Mouse (Mus musculus): ENCODE measurements around the gene Tmem150c.
A peak's percentile ranks its signal among the peaks of the same experiment; 100 is the strongest.

The Tmem150c gene

DNA sequence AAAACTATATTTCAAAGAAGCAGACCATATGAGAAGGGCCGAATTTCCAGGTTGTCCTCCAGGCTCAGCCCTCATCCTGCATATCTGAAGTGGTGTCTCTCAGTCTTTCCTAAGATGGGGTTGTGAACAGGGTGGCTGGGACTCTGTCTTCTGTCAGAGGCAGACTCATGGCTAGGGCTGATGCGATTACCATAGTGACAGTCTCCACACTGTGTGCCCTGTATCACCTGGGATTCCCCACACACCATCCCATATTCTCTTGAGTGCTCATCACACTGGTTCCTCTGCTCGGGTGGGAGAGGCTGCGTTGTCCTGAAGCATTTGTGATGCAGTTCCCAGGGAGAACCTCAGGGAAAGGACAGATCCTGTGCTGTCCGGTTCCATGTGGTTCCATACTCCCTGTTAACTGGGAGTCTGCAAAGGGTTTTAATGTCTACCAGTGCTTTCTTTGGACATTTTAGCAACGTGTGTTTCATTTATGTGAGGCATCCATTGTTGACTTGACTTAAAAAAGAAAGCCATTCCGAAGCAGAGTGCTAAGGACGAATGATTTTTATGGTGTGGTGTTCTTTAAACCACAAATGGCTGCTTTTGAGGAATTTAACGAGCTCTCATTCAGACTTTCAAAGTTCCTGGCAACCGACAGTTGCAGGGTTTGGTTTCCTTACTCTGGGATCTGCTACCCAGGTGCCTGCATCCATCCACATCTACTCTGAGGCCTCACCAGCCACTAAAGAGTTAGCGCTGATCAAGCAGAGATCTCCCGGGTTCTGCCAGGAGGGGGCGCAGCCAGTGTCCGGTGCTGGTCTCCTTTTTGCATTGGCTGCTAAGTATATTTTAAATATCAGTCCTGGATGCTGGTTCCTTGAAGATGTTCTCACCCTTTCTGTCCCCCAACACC is 7.2 kb upstream of the Tmem150c start:
- no peak for DNase-seq (ENCODE audit: low spot score in 2 of 2)

DNA sequence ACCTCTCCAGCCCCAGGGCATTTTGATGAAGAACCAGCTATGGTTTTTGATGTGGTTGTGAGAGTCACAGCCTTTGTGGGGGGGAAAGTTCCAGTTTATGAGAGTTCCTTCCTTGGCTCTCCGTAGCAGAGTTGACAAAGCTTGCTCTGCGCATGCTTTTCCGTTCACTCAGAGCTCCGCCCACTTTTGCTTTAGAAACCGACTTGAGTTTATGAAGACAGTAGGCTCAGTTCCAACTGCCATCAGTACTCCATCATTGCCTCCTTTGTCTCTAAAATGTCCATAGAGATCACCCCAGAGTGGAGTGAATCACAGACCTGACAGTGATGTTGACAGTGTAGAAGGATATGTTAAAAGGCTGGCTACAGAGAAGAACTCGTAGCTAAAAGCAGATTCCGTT is 3.8 kb upstream of the Tmem150c start:
- DNase-seq (ENCODE audit: low spot score in 2 of 2): no peak

GRCm38 (mm10) chr5:100162857-100163256 is 3.2 kb upstream of the Tmem150c start:
- no peak for DNase-seq (ENCODE audit: low spot score in 2 of 2)

GRCm38 (mm10) chr5:100162053-100162452 is 2.4 kb upstream of the Tmem150c start:
- DNase-seq (ENCODE audit: low spot score in 2 of 2): no peak

GRCm38 (mm10) chr5:100158791-100159637 is 594 bp downstream of the Tmem150c start:
- no peak for DNase-seq (ENCODE audit: low spot score in 2 of 2)

GRCm38 (mm10) chr5:100158301-100158700 is 1.3 kb downstream of the Tmem150c start:
- DNase-seq (ENCODE audit: low spot score in 2 of 2): no peak

- no peak for DNase-seq (ENCODE audit: low spot score in 2 of 2)
These were observed 4.0 kb downstream of the Tmem150c start for GRCm38 (mm10) chr5:100155646-100156045.

- no peak for DNase-seq (ENCODE audit: low spot score in 2 of 2)
These were observed 9.6 kb downstream of the Tmem150c start for GRCm38 (mm10) chr5:100149967-100150366.

DNA sequence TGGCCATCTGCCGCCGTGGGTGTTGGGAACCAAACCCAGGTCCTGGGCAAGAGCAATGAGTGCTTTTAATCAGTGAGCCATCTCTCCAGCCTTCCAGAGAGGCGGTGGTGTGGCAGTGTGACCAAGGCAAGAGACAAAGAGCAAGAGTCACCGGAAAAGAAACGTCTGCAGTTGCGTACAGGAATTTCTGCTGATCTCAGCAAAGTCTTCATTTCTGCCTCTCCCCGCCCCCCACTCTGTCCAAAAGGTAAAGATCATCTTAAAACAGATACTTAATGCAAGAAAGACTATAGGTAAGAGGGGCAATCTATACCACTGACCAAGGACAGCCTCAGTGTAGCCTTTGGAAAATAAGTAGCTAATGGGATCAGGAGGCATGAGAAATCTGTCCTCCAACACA is 14.8 kb downstream of the Tmem150c start:
- DNase-seq (ENCODE audit: low spot score in 2 of 2): no peak

- no peak for DNase-seq (ENCODE audit: low spot score in 2 of 2)
These were observed 32.3 kb downstream of the Tmem150c start for GRCm38 (mm10) chr5:100127283-100127682.

GRCm38 (mm10) chr5:100125409-100126123 is 34.0 kb downstream of the Tmem150c start:
- DNase-seq (ENCODE audit: low spot score in 2 of 2): no peak

GRCm38 (mm10) chr5:100124530-100124929 is 35.1 kb downstream of the Tmem150c start:
- no peak for DNase-seq (ENCODE audit: low spot score in 2 of 2)

DNA sequence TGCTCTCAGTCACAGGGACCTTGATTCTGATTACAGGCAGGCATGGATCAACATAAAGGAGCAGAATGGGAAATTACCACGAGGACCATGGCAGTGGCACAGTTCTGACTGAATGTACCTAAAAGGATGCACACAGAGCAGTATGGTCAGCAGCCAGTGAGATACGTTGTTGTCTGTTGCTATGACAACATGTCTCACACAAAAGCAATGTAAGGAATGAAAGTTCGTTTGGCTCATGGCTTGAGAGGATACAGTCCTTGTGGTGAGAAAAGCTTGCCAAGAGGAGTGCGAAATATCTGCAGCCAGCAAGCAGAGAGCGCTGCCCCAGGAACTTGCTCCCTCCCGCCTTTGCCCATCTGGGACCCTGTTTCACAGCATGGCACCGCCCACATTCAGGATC is 36.3 kb downstream of the Tmem150c start:
- DNase-seq (ENCODE audit: low spot score in 2 of 2): no peak

DNA sequence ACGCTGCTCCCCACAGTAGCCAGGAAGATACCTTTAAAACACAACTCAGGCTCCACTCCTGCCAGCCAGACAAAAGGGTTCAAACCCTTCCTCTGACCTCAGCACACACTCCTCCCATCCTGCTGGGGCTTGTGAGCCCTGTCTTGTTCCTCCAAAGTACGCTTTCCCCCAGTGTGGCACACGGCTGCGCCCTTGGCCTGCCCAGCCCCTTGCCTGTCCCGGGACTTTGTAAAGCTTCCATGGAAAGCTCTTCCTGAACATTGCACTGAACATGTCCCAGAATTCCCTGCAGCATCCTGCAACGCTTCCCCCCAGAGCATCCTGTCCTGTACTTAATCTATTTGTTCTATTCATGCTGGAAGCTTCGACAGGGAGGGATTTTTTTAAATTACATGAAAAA is 38.4 kb downstream of the Tmem150c start:
- peak in 1 of 2 experiments; percentile 57 for DNase-seq (ENCODE audit: low spot score in 2 of 2)

DNA sequence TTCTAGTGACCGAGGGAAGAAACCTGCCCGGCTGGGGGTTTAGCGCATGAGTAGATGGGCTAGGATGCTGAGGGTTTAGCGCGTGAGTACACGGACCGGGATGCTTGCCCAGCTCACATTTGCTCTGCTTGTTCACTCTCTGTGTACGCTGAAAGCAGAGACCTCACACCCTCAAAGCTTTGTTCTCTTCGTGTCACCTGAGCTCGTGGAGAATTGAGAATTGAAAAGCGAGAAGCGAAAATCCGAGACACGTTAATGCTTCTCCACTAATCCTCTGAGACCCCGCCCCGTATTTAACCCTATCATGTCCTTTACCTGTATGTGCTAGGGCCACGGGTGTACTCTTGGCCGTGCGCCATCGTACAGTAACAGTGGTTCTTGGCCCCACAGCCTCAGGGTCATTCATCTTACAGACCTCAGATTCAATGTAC is 38.9 kb downstream of the Tmem150c start:
- peak in 1 of 2 experiments; percentile 57 for DNase-seq (ENCODE audit: low spot score in 2 of 2)

DNA sequence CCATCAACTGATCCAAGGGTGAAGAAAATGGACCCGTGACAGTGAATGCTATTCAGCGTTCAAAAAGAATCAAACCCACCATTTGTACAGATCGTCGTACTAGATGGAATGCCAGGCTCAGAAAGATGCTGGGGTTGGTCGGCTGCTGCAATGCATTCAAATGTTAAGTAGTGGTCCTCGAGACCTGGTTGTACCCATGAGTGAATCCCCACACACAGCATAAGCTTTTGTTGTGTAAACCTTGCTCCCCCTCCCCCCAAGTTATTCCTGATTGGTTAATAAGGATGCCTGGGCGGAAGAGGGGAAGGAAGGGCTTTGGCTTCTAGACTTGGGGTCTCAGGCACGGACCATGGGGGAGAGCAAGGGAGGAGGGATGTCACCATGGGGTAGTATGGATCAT is 40.3 kb downstream of the Tmem150c start:
- DNase-seq (ENCODE audit: low spot score in 2 of 2): peak in 1 of 2 experiments; percentile 36

DNA sequence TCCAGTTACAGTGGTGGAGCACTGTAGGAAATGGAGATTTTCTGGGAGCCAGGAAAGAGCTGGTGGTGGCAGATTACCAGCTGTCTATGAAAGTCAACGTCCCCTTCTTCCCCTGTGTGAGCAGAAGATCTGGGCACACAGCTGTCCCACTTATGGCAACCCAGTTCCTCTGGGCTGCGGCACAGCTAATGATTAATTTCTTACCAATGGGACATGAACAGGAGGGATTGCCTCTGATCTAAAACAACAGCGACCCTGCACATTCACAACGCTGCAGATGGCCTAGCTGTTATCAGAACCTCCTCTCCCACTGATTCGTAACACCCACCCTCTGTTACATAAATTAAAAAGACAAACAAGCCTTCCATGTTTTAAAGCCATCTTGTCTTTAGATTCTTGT is 46.2 kb downstream of the Tmem150c start:
- peak in 1 of 2 experiments; percentile 7 for DNase-seq (ENCODE audit: low spot score in 2 of 2)

- DNase-seq (ENCODE audit: low spot score in 2 of 2): peak in 1 of 2 experiments; percentile 1
These were observed 49.0 kb downstream of the Tmem150c start for GRCm38 (mm10) chr5:100110581-100110980.

GRCm38 (mm10) chr5:100109543-100110282 is 49.9 kb downstream of the Tmem150c start:
- DNase-seq (ENCODE audit: low spot score in 2 of 2): peak in 1 of 2 experiments; percentile 26

DNA sequence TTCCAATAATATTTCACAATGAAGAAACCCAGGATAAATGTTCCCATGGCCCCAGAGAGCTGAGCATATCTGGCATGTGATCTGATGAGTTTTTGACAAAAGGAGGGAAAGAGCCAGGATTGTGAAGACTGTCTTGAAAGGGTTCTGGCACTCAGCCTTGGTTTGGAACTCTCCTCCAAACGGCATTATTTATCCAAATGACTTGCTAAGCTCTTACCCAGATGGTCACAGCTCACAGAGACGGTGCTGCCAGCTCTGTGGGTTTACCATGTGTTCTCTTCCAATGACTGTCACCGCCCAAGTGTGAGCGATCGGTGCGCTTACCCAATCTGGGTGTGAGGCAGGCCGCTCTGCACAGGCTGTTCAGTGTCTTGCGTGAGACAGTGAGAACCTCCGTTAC is 50.7 kb downstream of the Tmem150c start:
- DNase-seq (ENCODE audit: low spot score in 2 of 2): no peak

GRCm38 (mm10) chr5:100102395-100102794 is 57.2 kb downstream of the Tmem150c start:
- DNase-seq (ENCODE audit: low spot score in 2 of 2): no peak

Measured in urinary bladder, postnatal 4 days (tissue).